Mouse (Mus musculus) E14TG2a.4 (cell line): ENCODE results near the gene Plpp7.

ENCODE experiments used
- CTCF ChIP-seq: conservative IDR thresholded peaks from 2 replicates; pipeline ENCODE4 v1.5.1; 2014; ENCODE audit warnings: low read length
- POU5F1 ChIP-seq: IDR thresholded peaks from 2 replicates; pipeline ENCODE4 v1.6.1; 2014; ENCODE audit warnings: low read length, borderline replicate concordance

GRCm38 (mm10) chr2:32095351-32096121 lies at the start of gene Plpp7:
- TF ChIP-seq CTCF, result no peak
- TF ChIP-seq POU5F1, result no peak
